Mouse (Mus musculus): ENCODE results near the gene Rheb. TPM values are rescaled to one million over a fixed set of nuclear protein-coding genes. Genes with fewer than 3 reads are reported as not detected.

The Rheb gene
- total and polyA plus RNA-seq, 2 experiments from 2014 or later = 117 to 335 TPM

DNA sequence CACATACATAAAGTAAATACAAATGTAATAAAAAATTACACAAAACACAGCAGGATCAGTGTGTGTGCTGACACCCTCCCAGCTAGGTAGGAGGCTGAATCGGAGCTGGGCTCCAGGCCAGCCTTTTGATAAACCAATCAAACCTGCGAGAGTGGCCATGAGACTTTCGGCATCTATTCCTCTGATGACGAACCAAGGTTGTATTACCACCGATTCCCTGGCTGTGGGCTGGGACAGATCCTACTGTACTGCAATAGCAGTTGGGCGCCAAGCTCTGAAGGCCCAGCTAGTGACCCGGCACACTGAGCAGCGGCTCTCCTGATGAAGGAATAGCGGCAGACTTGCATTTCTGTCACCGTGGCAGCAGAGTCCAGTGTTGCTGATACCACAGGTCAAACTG, 43.8 kb downstream of the Rheb start:
- H3K9ac ChIP-seq = no peak overlapping the region
- 66% methylated on average over 10 of the region's 10 CpGs for WGBS
- H3K4me1 ChIP-seq (ENCODE audit: insufficient read depth) = no peaks in the 10 kb centered on the region

DNA sequence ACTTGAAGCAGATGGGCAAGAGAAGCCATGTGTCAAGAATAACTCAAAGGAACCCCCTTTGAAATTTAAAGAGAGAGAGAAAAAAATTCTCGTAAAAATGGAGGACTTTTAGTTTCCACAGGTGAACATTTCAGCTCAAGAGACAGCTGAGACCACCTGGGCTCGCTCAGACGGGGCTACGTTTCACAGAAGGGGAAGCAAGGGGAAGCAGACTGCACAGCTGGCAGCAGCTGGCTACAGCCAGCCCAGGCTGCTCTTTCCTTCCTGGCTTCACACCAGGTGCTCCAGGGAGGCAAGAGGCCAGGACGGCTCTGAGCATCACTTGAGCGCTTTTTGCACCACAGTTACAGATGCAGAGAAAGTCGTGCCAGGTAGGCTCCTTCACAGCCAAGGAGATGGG, 44.6 kb downstream of the Rheb start:
- Histone ChIP-seq H3K4me1 (ENCODE audit: insufficient read depth) (no peaks in the 10 kb centered on the region), H3K27me3 (ENCODE audit: insufficient read depth, low read length) (no peaks in the 10 kb centered on the region), H3K4me3 (ENCODE audit: low read depth, low read length) (no peak overlapping the region), H3K27ac (ENCODE audit: low read depth, low read length) (no peak overlapping the region), H3K4me2 (ENCODE audit: low read depth) (no peak overlapping the region), H3K9me3 (ENCODE audit: low read length) (no peaks in the 10 kb centered on the region), H3K9ac (no peak overlapping the region), H3K36me3 (ENCODE audit: insufficient read depth) (peaks cover 7% of the 10 kb centered on the region)
- 64% methylated on average over 7 of the region's 7 CpGs for WGBS
- TF ChIP-seq CTCF (IDR thresholded peaks at IDR 0.05; ENCODE audit: low read depth) = no peak
- no peak for ATAC-seq
- DNase-seq = peak; percentile 6

More for the DNA sequence above, 43.8 kb downstream of the Rheb start:
- Histone ChIP-seq H3K27ac (ENCODE audit: low read depth, low read length) (no peak overlapping the region), H3K4me2 (ENCODE audit: low read depth) (no peak overlapping the region), H3K27me3 (ENCODE audit: insufficient read depth, low read length) (no peaks in the 10 kb centered on the region), H3K9me3 (ENCODE audit: low read length) (no peaks in the 10 kb centered on the region), H3K36me3 (ENCODE audit: insufficient read depth) (peaks cover 12% of the 10 kb centered on the region), H3K4me3 (ENCODE audit: low read depth, low read length) (no peak overlapping the region)
- no peak for TF ChIP-seq CTCF (IDR thresholded peaks at IDR 0.05; ENCODE audit: low read depth)
- DNase-seq (no peak), ATAC-seq (no peak)

GRCm38 (mm10) chr5:24792961-24793360, 49.5 kb downstream of the Rheb start:
- no peak overlapping the region for H3K4me2 ChIP-seq (ENCODE audit: low read depth)
- no peak for DNase-seq
- WGBS = 69% methylated on average over 7 of the region's 7 CpGs

DNA sequence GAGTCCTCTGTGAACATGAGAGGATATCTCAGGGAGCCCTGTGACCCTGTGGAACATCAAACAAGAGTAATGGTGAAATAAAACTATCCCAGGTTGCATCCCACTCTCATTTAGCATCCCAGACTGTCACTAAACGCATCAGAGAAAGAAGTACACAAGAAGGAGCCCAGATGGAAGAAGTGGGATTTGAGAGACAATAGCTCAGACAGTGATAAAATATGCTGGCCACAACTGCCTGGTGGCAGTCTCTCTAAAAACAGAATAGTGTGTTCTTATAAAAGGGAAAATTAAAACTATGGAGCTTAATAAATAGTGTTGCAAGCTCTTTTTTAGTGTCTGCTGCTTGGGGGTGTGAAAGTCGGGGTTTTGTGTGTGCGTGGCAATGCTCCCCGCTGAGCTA, 59.5 kb downstream of the Rheb start:
- ATAC-seq = no peak
- WGBS = 80% methylated on average over 4 of the region's 4 CpGs
- no peak for TF ChIP-seq CTCF (IDR thresholded peaks at IDR 0.05; ENCODE audit: low read depth)

More at GRCm38 (mm10) chr5:24792961-24793360, 49.5 kb downstream of the Rheb start:
- ATAC-seq = no peak
- Histone ChIP-seq H3K36me3 (ENCODE audit: insufficient read depth) (no peaks in the 10 kb centered on the region), H3K9me3 (ENCODE audit: low read length) (no peaks in the 10 kb centered on the region), H3K4me3 (ENCODE audit: low read depth, low read length) (no peak overlapping the region), H3K27ac (ENCODE audit: low read depth, low read length) (no peak overlapping the region), H3K4me1 (ENCODE audit: insufficient read depth) (no peaks in the 10 kb centered on the region), H3K27me3 (ENCODE audit: insufficient read depth, low read length) (no peaks in the 10 kb centered on the region), H3K9ac (no peak overlapping the region)
- TF ChIP-seq CTCF (IDR thresholded peaks at IDR 0.05; ENCODE audit: low read depth) = no peak

GRCm38 (mm10) chr5:24781048-24781447, 61.4 kb downstream of the Rheb start:
- Histone ChIP-seq H3K4me2 (ENCODE audit: low read depth) (no peak overlapping the region), H3K9me3 (ENCODE audit: low read length) (no peaks in the 10 kb centered on the region), H3K27me3 (ENCODE audit: insufficient read depth, low read length) (no peaks in the 10 kb centered on the region), H3K9ac (no peak overlapping the region), H3K27ac (ENCODE audit: low read depth, low read length) (no peak overlapping the region), H3K4me1 (ENCODE audit: insufficient read depth) (no peaks in the 10 kb centered on the region), H3K4me3 (ENCODE audit: low read depth, low read length) (no peak overlapping the region), H3K36me3 (ENCODE audit: insufficient read depth) (no peaks in the 10 kb centered on the region)
- DNase-seq (peak; percentile 29), ATAC-seq (peak; percentile 72)
- 11% methylated on average over 5 of the region's 5 CpGs for WGBS
- TF ChIP-seq CTCF (IDR thresholded peaks at IDR 0.05; ENCODE audit: low read depth) = no peak

More for the DNA sequence above, 59.5 kb downstream of the Rheb start:
- Histone ChIP-seq H3K4me2 (ENCODE audit: low read depth) (no peak overlapping the region), H3K27me3 (ENCODE audit: insufficient read depth, low read length) (no peaks in the 10 kb centered on the region), H3K4me3 (ENCODE audit: low read depth, low read length) (no peak overlapping the region), H3K9ac (no peak overlapping the region), H3K27ac (ENCODE audit: low read depth, low read length) (no peak overlapping the region), H3K4me1 (ENCODE audit: insufficient read depth) (no peaks in the 10 kb centered on the region), H3K9me3 (ENCODE audit: low read length) (no peaks in the 10 kb centered on the region), H3K36me3 (ENCODE audit: insufficient read depth) (no peaks in the 10 kb centered on the region)
- no peak for DNase-seq

- H3K9ac ChIP-seq = no peak overlapping the region
- WGBS = 44% methylated on average over 15 of the region's 15 CpGs
- no peaks in the 10 kb centered on the region for H3K27me3 ChIP-seq (ENCODE audit: insufficient read depth, low read length)
- no peak overlapping the region for H3K4me3 ChIP-seq (ENCODE audit: low read depth, low read length)
- no peaks in the 10 kb centered on the region for H3K4me1 ChIP-seq (ENCODE audit: insufficient read depth)
- ATAC-seq (no peak), DNase-seq (peak; percentile 32)
- TF ChIP-seq CTCF (IDR thresholded peaks at IDR 0.05; ENCODE audit: low read depth) = peak; percentile 70
- no peak overlapping the region for H3K4me2 ChIP-seq (ENCODE audit: low read depth)
- no peaks in the 10 kb centered on the region for H3K36me3 ChIP-seq (ENCODE audit: insufficient read depth)
- no peak overlapping the region for H3K27ac ChIP-seq (ENCODE audit: low read depth, low read length)
- H3K9me3 ChIP-seq (ENCODE audit: low read length) = no peaks in the 10 kb centered on the region
These were observed 62.4 kb downstream of the Rheb start for GRCm38 (mm10) chr5:24779881-24780512.

GRCm38 (mm10) chr5:24779321-24779720, 63.1 kb downstream of the Rheb start:
- H3K4me2 ChIP-seq (ENCODE audit: low read depth) = no peak overlapping the region
- H3K4me1 ChIP-seq (ENCODE audit: insufficient read depth) = no peaks in the 10 kb centered on the region
- no peak overlapping the region for H3K4me3 ChIP-seq (ENCODE audit: low read depth, low read length)
- no peak overlapping the region for H3K27ac ChIP-seq (ENCODE audit: low read depth, low read length)
- no peaks in the 10 kb centered on the region for H3K27me3 ChIP-seq (ENCODE audit: insufficient read depth, low read length)
- ATAC-seq (no peak), DNase-seq (no peak)
- no peak for TF ChIP-seq CTCF (IDR thresholded peaks at IDR 0.05; ENCODE audit: low read depth)
- H3K36me3 ChIP-seq (ENCODE audit: insufficient read depth) = no peaks in the 10 kb centered on the region
- no peak overlapping the region for H3K9ac ChIP-seq
- no peaks in the 10 kb centered on the region for H3K9me3 ChIP-seq (ENCODE audit: low read length)

Data from forebrain, postnatal 0 days (tissue).